Mouse (Mus musculus): Measurements from ENCODE around the gene Ubtd1.

The Ubtd1 gene

GRCm38 (mm10) chr19:42022542-42022848 lies 40.9 kb downstream of the Ubtd1 start:
- DNase-seq: peak in 1 of 2 experiments; percentile 36

- DNase-seq: peak; percentile 85 to 90
Observed at GRCm38 (mm10) chr19:42026158-42026557, 44.6 kb downstream of the Ubtd1 start.

- peak in 1 of 2 experiments; percentile 31 for DNase-seq
Observed at GRCm38 (mm10) chr19:42031112-42031511, 49.5 kb downstream of the Ubtd1 start.

GRCm38 (mm10) chr19:42033611-42034010 lies 52.0 kb downstream of the Ubtd1 start:
- DNase-seq: peak in 1 of 2 experiments; percentile 32

- peak in 1 of 2 experiments; percentile 35 for DNase-seq
Observed at GRCm38 (mm10) chr19:42034146-42034775, 52.7 kb downstream of the Ubtd1 start.

GRCm38 (mm10) chr19:42034881-42035455 lies 53.4 kb downstream of the Ubtd1 start:
- DNase-seq: no peak

- peak; percentile 93 to 96 for DNase-seq
Observed at GRCm38 (mm10) chr19:42035456-42036248, 54.1 kb downstream of the Ubtd1 start, which contains the start of gene Ankrd2. Ankrd2 (plus strand) TSS chr19:42036000.

GRCm38 (mm10) chr19:42036357-42036756 lies 54.8 kb downstream of the Ubtd1 start:
- peak in 1 of 2 experiments; percentile 31 for DNase-seq

GRCm38 (mm10) chr19:42037167-42037702 lies 55.7 kb downstream of the Ubtd1 start:
- peak in 1 of 2 experiments; percentile 33 for DNase-seq

GRCm38 (mm10) chr19:42038310-42038709 lies 56.7 kb downstream of the Ubtd1 start:
- DNase-seq: no peak

DNA sequence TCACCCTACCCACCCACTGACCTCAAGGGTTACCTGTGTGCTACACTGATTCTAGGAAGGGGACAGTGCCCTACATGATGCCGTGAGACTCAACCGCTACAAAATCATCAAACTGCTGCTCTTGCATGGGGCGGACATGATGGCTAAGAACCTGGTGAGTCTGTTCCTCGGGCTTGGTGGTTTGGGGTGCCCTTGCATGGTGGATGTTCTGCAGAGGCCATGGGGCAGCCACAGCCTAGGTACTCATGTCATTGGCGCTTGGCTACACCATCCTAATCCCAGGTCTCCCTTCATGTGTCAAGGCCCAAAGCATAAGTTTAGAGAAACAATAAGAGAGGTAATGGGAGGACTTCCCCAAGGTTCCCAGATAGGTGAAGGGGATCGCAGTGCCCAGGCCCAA lies 62.4 kb downstream of the Ubtd1 start:
- DNase-seq: peak in 1 of 2 experiments; percentile 31

GRCm38 (mm10) chr19:42045269-42046102 lies 63.9 kb downstream of the Ubtd1 start, which contains the start of gene Hoga1:
Hoga1 (plus strand) TSS chr19:42045610.
- peak; percentile 92 to 96 for DNase-seq

DNA sequence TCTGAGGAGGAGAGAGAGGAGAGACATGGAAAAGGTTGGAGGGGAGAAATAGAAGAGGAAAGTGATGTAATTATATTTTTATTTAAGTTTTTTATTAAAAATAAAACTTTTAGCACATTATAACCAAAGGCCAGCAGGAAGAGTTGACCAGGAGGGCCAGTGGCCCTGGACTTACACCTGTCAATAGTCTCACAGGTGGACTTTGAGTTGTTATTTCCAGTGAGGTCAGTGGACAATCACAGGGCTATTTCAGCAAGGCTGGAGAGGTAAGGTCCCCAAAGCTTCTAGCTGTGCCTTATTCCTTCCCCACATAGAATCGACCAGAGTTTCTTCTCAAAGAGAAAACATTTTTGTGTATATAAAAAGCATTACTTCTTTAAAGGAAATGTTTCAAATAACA lies 68.7 kb downstream of the Ubtd1 start:
- DNase-seq: peak in 1 of 2 experiments; percentile 47

GRCm38 (mm10) chr19:42051351-42051750 lies 69.8 kb downstream of the Ubtd1 start:
- DNase-seq: no peak

- peak in 1 of 2 experiments; percentile 41 for DNase-seq
Observed at GRCm38 (mm10) chr19:42051948-42052347, 70.4 kb downstream of the Ubtd1 start, which contains the start of gene 4933411K16Rik. 4933411K16Rik (plus strand) TSS chr19:42052248.

DNA sequence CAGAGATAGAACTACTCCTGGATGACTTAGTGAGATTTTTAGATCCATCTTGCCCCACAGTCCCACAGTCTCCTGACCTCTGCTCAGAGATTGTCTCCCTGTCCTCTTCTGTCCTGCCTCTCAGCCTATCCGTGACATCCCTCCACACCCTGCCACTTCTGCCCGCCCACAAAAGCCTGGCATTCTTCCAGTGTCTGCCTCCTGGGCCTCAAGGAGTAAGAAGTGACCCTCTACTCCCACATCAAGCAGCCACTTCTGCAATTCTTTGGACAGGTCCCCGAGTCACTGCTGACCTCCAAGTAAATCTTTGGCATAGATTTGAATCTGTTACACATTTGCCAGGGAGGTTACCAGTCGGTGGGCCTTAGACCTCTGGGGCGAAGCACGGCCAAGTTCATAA lies 72.7 kb downstream of the Ubtd1 start:
- DNase-seq: peak; percentile 90 to 95

DNA sequence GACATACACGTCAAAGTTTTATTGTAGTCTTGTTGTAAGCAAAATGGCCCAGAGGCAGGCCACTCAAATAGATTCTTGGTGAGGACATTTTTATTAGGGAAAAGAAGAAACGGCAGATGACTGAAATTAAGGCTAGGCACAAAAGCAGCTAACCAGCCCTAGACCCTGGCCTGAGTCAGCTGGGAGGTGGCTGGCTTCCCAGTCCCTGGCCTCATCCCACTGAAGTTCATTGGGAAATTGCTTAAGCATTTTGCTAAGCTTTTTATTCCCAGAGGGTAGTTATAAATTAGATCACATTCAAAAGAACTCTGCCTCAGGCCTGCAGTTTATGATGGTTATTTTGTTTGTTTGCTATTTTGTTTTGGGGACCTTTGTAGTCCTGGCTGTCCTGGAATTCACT lies 74.3 kb downstream of the Ubtd1 start:
- peak in 1 of 2 experiments; percentile 59 for DNase-seq

DNA sequence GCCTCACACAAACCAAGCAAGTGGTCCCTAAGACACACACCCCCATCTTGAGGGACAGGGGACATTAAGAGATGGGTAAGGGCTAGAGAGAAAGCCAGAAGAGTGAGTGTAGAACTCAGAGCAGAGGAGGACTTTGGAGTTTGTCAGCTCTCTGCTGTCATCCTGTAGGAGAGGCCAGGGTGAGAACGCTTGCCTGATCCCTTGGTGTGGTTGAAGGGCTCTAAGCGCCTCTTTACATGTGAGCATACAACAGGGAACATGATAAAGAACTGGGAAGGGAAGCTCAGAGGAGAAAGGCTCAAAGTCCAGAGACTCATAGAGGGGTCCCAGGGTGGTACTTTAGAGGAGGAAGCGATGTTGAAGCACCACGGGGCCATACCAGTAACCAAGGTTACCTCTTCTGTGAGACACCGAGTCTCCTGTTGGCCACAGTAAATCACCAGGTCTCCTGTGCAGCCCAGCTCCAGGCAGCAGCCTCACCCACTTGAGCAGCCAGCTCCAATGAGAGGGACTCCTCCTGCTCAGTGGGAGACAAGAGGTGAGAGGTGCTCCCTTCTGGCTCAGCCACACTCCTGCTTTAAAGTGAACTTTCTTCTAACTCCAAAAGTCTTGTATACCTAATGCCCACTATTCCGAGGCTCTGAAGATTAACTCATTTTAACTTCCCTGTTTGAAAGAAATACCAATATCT lies 75.3 kb downstream of the Ubtd1 start:
- DNase-seq: peak in 1 of 2 experiments; percentile 79

DNA sequence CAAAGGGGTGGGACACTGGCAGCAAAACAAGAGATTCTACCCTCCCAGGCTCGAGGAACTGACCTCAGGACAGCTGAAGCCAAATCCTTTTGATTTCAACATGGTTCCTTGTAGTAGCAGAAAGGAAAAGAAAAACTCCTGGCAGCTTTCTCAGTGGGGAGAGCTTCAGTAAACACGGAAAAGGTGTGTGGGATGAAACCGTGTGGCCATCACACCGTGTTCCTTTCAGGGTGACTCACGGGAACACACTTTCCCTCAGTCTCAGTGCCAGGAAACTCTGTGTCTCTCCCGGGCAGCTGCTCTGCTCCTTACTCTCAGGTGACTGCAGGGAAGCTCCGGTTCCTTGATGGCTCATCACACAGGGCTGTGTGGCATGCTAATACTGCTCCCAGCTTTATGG lies 76.9 kb downstream of the Ubtd1 start:
- DNase-seq: peak in 1 of 2 experiments; percentile 56

GRCm38 (mm10) chr19:42061443-42061842 lies 79.9 kb downstream of the Ubtd1 start:
- peak; percentile 58 to 86 for DNase-seq

DNA sequence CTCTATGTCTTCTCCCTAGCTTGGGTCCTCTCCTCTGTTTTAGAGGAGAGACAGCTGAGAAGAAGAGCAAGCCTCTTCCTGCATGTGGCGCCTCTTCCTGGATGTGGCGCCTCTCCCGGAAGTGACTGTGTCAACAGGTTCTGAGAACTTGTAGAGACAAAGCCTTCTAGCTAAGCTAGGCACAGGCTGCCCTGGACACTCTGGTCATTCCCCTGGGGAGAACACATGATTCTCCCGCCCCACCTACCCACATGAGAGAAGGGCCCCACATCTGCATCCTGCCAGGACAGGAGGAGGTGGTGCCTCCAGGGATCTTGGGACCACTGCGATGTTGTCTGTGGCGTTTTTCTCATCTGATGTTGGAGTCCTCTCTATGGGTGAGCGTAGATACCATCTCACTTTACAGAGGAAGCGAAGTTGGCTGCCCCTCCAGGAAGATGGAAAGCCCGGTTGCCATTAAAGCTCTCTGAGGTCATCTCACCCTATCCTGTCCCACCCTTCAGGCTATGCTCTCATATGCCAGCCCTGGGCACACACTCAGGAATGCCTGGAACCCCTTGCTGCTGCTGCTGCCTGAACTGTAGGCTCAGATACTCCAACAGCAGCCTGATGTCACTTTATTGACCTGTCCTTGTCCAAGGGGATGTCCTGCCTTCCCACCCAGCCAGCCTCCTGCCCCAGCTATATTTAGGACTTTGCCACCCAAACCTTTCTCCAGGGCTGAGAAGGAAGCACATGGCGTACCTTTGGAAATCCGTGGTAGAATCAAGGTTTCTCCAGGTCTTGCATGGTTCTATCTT lies 87.1 kb downstream of the Ubtd1 start:
- peak in 1 of 2 experiments; percentile 33 for DNase-seq
